Mouse (Mus musculus) forebrain, postnatal 0 days (tissue): ENCODE measurements at regions not wholly inside any gene's neighbourhood (a gene's known extent, or its start where the extent isn't known, plus 50 kb on each side); places are given as distances from the start of the nearest gene placed in this dataset.
"Not testable (repeated sequence)": the region's sequence is repeated elsewhere in the genome, so short reads cannot be mapped to it uniquely, and the experiment has no call there.

ENCODE experiments used
- ATAC-seq: fragments of 200-750 bp; cut with Nextera tagmentation; 2 replicates; pipeline ENCODE4 v1.8.0; 2017; ENCODE audit warnings: mild to moderate bottlenecking, moderate library complexity
- DNase-seq: peaks from one replicate; pipeline ENCODE4 v3.0.0-alpha.2; 2015
- H3K27ac ChIP-seq: fragments of 300-500 bp; sonication (generic); 2 replicates; pipeline ENCODE4 v1.5.1; 2014; ENCODE audit warnings: low read depth, mild to moderate bottlenecking, antibody characterized with exemption, low read length, moderate library complexity, mixed read lengths
- H3K27me3 ChIP-seq: fragments of 300-500 bp; sonication (generic); 2 replicates; pipeline ENCODE4 v1.6.1; 2014; ENCODE audit warnings: mild to moderate bottlenecking, low read length, mixed read lengths; ENCODE audit not compliant: insufficient read depth
- H3K36me3 ChIP-seq: fragments of 300-500 bp; sonication (generic); 2 replicates; pipeline ENCODE4 v1.6.1; 2014; ENCODE audit warnings: mild to moderate bottlenecking, moderate library complexity; ENCODE audit not compliant: insufficient read depth
- H3K4me1 ChIP-seq: fragments of 300-500 bp; sonication (generic); 2 replicates; pipeline ENCODE4 v1.6.1; 2014; ENCODE audit warnings: antibody characterized with exemption; ENCODE audit not compliant: insufficient read depth
- H3K4me2 ChIP-seq: fragments of 300-500 bp; sonication (generic); 2 replicates; pipeline ENCODE4 v1.6.1; 2014; ENCODE audit warnings: low read depth, mild to moderate bottlenecking, moderate library complexity
- H3K4me3 ChIP-seq: fragments of 300-500 bp; sonication (generic); 2 replicates; pipeline ENCODE4 v1.5.1; 2014; ENCODE audit warnings: low read depth, low read length, mixed read lengths
- H3K9ac ChIP-seq: fragments of 300-500 bp; sonication (generic); 2 replicates; pipeline ENCODE4 v1.6.1; 2014; ENCODE audit warnings: mild to moderate bottlenecking
- H3K9me3 ChIP-seq: fragments of 300-500 bp; sonication (generic); 2 replicates; pipeline ENCODE4 v1.6.1; 2016; ENCODE audit warnings: low read length
- CTCF ChIP-seq: sonication (generic); IDR thresholded peaks from 2 replicates; pipeline ENCODE4 v1.5.1; 2016; ENCODE audit warnings: antibody characterized with exemption, control low read depth, low read depth
- WGBS: fragments of 180-500 bp; shearing (Covaris S2); extraction: QIAGEN DNeasy Blood & Tissue Kit; methylation state at CpG from one replicate; pipeline ENCODE4 v1.1.7; 2014; 5-methylcytosine and 5-hydroxymethylcytosine counted together

DNA sequence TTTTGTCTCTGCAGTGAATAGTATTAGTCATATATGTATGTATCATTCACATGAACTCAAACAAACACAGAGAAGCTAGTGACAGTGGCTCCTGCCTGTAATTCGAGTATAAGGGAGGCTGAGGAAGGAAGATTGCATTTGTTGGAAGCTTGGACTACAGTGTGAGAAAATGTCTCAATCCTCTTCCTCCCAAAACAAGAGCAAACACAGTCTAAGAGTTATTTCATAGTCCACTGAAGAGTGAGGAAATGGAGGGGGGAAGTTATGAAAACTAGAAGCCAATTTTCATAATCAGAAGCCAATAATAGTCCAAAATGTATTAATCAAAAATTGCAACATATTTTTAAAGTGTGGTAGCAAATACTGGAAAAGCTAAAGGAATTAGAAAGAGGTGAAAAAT lies 95.6 kb upstream of the Cdyl start:
- no peaks in the 10 kb centered on the region for H3K36me3 ChIP-seq
- ATAC-seq = no peak
- no peak for DNase-seq
- no peak overlapping the region for H3K4me2 ChIP-seq
- H3K27ac ChIP-seq = no peak overlapping the region
- H3K9me3 ChIP-seq = no peaks in the 10 kb centered on the region
- no peak overlapping the region for H3K4me3 ChIP-seq
- no peaks in the 10 kb centered on the region for H3K4me1 ChIP-seq
- no peak overlapping the region for H3K9ac ChIP-seq
- no peak for TF ChIP-seq CTCF
- H3K27me3 ChIP-seq = no peaks in the 10 kb centered on the region
- 43% methylated on average over 1 of the region's 1 CpGs for WGBS

DNA sequence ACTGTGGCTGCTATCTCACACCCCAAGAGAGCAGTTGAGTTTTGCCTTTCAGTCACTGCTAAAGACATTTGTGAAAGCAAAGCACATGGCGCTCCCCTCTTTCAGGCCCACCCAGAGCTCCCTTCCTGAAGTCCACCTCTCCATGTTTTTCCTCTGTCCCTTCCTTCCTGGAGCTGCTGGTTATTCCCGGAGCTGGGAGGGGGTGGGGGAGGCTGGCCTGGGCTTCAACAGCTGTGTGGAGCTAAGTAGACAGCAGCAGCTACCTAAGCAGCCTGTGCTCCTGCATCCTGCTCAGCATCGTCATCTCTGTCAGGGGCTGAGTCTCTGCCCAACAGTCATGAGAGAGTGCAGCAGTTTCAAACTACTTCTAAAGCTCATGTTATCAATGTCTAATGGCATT lies 78.0 kb upstream of the Cdyl start:
- Histone ChIP-seq H3K4me2 (no peak overlapping the region), H3K27ac (no peak overlapping the region), H3K4me1 (no peaks in the 10 kb centered on the region), H3K9ac (no peak overlapping the region), H3K36me3 (no peaks in the 10 kb centered on the region), H3K4me3 (no peak overlapping the region), H3K9me3 (no peaks in the 10 kb centered on the region), H3K27me3 (no peaks in the 10 kb centered on the region)
- WGBS = 29% methylated on average over 3 of the region's 3 CpGs
- ATAC-seq = no peak
- TF ChIP-seq CTCF = no peak
- peak; percentile 6 for DNase-seq

DNA sequence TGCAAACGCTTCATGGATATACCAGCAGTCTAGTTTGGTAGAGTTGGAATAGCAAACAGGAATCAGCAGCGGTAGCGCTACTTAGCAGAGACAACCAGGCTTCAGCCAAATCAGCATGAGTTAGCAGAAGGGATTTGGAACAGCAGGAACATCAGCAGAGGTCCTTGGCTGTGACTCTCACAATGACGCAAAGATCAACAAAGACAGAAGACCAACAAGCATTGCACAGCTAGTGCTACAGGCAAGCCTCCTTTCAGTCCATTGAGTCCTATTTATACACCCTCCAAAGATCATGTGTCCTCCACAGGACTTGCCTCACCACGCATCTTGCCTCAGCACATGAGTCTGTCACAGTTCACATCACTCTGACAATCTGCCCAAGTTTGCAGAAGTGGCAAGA lies 61.6 kb upstream of the Cdyl start:
- H3K27me3 ChIP-seq = no peaks in the 10 kb centered on the region
- ATAC-seq (no peak), DNase-seq (no peak)
- no peaks in the 10 kb centered on the region for H3K9me3 ChIP-seq
- TF ChIP-seq CTCF = no peak
- H3K9ac ChIP-seq = no peak overlapping the region
- WGBS = 92% methylated on average over 5 of the region's 5 CpGs
- no peaks in the 10 kb centered on the region for H3K4me1 ChIP-seq
- no peak overlapping the region for H3K4me2 ChIP-seq
- no peak overlapping the region for H3K27ac ChIP-seq
- no peak overlapping the region for H3K4me3 ChIP-seq
- H3K36me3 ChIP-seq = no peaks in the 10 kb centered on the region

DNA sequence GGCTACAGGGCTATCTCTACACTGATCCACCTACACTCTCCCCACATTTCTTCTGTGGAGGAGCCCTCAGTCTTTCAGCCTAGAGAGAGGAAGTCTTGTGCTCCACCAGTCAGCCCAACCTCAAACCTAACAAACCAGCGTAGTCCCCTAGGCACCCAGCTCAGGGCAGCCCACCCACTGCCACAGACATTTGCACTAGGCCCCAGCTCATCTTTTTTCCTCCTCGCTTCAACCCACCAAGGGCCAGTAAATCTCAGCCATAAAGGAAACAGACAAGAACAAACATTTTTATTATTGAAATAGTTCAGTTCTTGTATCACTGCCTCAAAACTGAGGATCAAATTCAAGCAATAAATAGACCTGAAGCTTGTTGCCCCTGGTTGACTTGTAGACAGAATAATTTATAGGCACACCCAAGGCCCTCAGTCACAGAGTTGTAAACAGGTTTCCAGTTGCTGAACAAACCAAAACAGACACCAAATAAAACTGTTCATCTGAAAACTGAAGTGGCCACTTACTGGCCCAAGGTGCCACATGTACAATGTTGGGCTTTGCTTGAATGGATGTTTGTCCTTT lies 58.0 kb upstream of the Cdyl start:
- 91% methylated on average over 2 of the region's 2 CpGs for WGBS
- Histone ChIP-seq H3K27ac (no peak overlapping the region), H3K36me3 (no peaks in the 10 kb centered on the region), H3K9me3 (no peaks in the 10 kb centered on the region), H3K4me1 (no peaks in the 10 kb centered on the region), H3K4me2 (no peak overlapping the region), H3K27me3 (no peaks in the 10 kb centered on the region), H3K4me3 (no peak overlapping the region), H3K9ac (no peak overlapping the region)
- ATAC-seq (no peak), DNase-seq (no peak)
- TF ChIP-seq CTCF = no peak

GRCm38 (mm10) chr13:35603080-35603479 lies 56.6 kb upstream of the Cdyl start:
- 95% methylated on average over 5 of the region's 5 CpGs for WGBS
- no peaks in the 10 kb centered on the region for H3K36me3 ChIP-seq
- no peaks in the 10 kb centered on the region for H3K27me3 ChIP-seq
- TF ChIP-seq CTCF = no peak
- no peaks in the 10 kb centered on the region for H3K4me1 ChIP-seq
- no peak overlapping the region for H3K9ac ChIP-seq
- no peaks in the 10 kb centered on the region for H3K9me3 ChIP-seq
- no peak overlapping the region for H3K4me3 ChIP-seq
- ATAC-seq (no peak), DNase-seq (no peak)
- no peak overlapping the region for H3K27ac ChIP-seq
- H3K4me2 ChIP-seq = no peak overlapping the region

- Histone ChIP-seq H3K4me3 (no peak overlapping the region), H3K4me2 (no peak overlapping the region), H3K4me1 (no peaks in the 10 kb centered on the region), H3K9me3 (no peaks in the 10 kb centered on the region), H3K9ac (no peak overlapping the region), H3K27ac (no peak overlapping the region), H3K36me3 (no peaks in the 10 kb centered on the region), H3K27me3 (no peaks in the 10 kb centered on the region)
- DNase-seq (no peak), ATAC-seq (peak; percentile 40; the same call in 1 of the 2 replicates)
- no peak for TF ChIP-seq CTCF
- WGBS = 70% methylated on average over 1 of the region's 1 CpGs
Measured at GRCm38 (mm10) chr13:35604061-35604460, 55.6 kb upstream of the Cdyl start.

GRCm38 (mm10) chr13:35604765-35605164 lies 54.9 kb upstream of the Cdyl start:
- no peaks in the 10 kb centered on the region for H3K27me3 ChIP-seq
- H3K4me3 ChIP-seq = no peak overlapping the region
- ATAC-seq = no peak
- TF ChIP-seq CTCF = no peak
- no peaks in the 10 kb centered on the region for H3K36me3 ChIP-seq
- no peaks in the 10 kb centered on the region for H3K4me1 ChIP-seq
- H3K4me2 ChIP-seq = no peak overlapping the region
- WGBS = 92% methylated on average over 3 of the region's 3 CpGs
- no peak overlapping the region for H3K9ac ChIP-seq
- DNase-seq = no peak
- no peaks in the 10 kb centered on the region for H3K9me3 ChIP-seq
- no peak overlapping the region for H3K27ac ChIP-seq

GRCm38 (mm10) chr13:35606857-35607561 lies 52.6 kb upstream of the Cdyl start:
- not testable (repeated sequence) for DNase-seq, H3K4me2 ChIP-seq, ATAC-seq, H3K4me3 ChIP-seq, H3K27me3 ChIP-seq, H3K36me3 ChIP-seq, H3K27ac ChIP-seq, H3K9ac ChIP-seq, H3K9me3 ChIP-seq, H3K4me1 ChIP-seq
- 85% methylated on average over 5 of the region's 5 CpGs for WGBS
